Mouse (Mus musculus): ENCODE results near the gene Saal1. TPM values are rescaled to one million over a fixed set of nuclear protein-coding genes. Genes with fewer than 3 reads are reported as not detected.
"Not testable (repeated sequence)": the region's sequence is repeated elsewhere in the genome, so short reads cannot be mapped to it uniquely, and the experiment has no call there.

Saal1 gene
- 1 to 10 TPM; 3.8 to 4.0 TPM for total RNA-seq (2021)
- polyA plus RNA-seq (2012; rRNA removed), result 2.3 and 3.1 TPM in 2 replicates
- long read RNA-seq, full-length matches to known transcripts, result 4 of 5 reads
- long read RNA-seq, partial matches to known transcripts, result 1 of 5 reads
- long read RNA-seq, other reads (novel, unspliced or antisense), result 0 of 5 reads

DNA sequence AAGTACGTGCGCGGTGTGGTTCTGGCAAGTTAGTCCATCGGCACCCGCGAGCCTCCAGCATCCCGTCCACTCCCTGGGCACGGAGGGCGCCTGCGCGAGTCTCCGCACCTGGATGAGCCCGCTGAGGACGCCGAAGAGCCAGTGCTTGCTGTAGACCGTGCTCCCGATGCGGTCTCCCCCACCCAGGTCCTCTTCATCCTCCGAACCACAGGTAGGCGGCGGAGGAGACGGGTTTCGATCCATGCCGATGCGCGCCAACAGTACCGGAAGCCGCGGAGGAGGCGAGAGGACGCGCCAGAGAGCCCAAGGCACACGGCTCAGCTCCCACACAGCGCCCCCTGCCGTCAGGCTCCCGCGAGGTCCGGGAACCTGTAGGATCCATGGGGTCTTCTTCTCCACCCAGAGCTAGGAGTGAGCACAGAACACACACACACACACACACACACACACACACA lies at the start of gene Saal1:
Saal1 (minus strand) TSS at position 291 of the 455 bp plus-strand sequence.
- Histone ChIP-seq H3K9ac (ENCODE audit: low read depth, low read length) (peak within 1 kb of the TSS; percentile 87), H3K79me2 (replicated peaks; ENCODE audit: control insufficient read depth, insufficient read depth, low read length) (no peaks in the 10 kb centered on the region), H3K4me3 (peak within 1 kb of the TSS; percentile 79), H3K27ac (peak within 1 kb of the TSS; percentile 85), H3K27me3 (ENCODE audit: control insufficient read depth, insufficient read depth, low read length) (no peaks in the 10 kb centered on the region; the same call in 1 of the 2 replicates), H3K36me3 (ENCODE audit: control insufficient read depth, insufficient read depth, low read length) (no peaks in the 10 kb centered on the region), H3K4me1 (ENCODE audit: control insufficient read depth, insufficient read depth, low read length) (no peaks in the 10 kb centered on the region; the same call in 1 of the 2 replicates)
- under 1% methylated on average over 38 of the region's 38 CpGs for WGBS
- TF ChIP-seq EP300 (IDR thresholded peaks at IDR 0.05; ENCODE audit: insufficient read depth, low read depth, low read length) (no peak), POLR2A (IDR thresholded peaks at IDR 0.05; ENCODE audit: insufficient read depth, low read depth, low read length) (peak; percentile 72), CTCF (IDR thresholded peaks at IDR 0.05) (peak; percentile 75)
- DNase-seq, result peak; percentile 87 to 90
- intact Hi-C loops (cut with DNase I), result loop anchor here (5.0 to 10.0 kb wide), 4 partner anchors 62 to 316 kb away; partner anchors contain the start of genes Kcnc1 and Tsg101

DNA sequence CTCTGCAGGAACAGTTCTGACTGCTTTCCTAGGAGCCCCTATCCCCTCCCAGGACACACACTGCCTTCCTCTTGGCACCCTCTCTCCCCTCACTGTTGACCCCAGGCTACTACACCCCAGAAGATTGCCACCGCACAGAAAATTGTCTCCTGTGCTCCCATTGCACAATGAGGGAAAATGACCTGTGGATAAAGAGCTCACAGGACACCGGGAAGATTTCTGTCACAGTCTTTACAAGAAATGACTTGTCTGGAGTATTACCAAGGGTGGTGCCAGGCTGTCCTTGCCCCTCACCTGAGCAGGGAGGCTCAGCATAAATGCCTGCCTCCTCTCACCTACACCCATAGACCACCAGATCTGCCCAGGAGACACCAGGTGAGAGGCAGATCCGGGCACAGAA lies 41.0 kb upstream of the Saal1 start, which contains the start of gene Saa2:
Saa2 (plus strand) TSS at position 301 of the 400 bp plus-strand sequence.
- intact Hi-C loops (cut with DNase I), result no loop called here
- H3K79me2 ChIP-seq (replicated peaks; ENCODE audit: control insufficient read depth, insufficient read depth, low read length), result no peaks in the 10 kb centered on the region
- TF ChIP-seq CTCF (IDR thresholded peaks at IDR 0.05) (no peak), POLR2A (IDR thresholded peaks at IDR 0.05; ENCODE audit: insufficient read depth, low read depth, low read length) (no peak), EP300 (IDR thresholded peaks at IDR 0.05; ENCODE audit: insufficient read depth, low read depth, low read length) (no peak)
- 64% methylated on average over 3 of the region's 3 CpGs for WGBS
- no peaks in the 10 kb centered on the region for H3K36me3 ChIP-seq (ENCODE audit: control insufficient read depth, insufficient read depth, low read length)
- DNase-seq, result no peak
- no peak within 1 kb of the TSS for H3K9ac ChIP-seq (ENCODE audit: low read depth, low read length)
- H3K27me3 ChIP-seq (ENCODE audit: control insufficient read depth, insufficient read depth, low read length), result no peaks in the 10 kb centered on the region
- H3K4me1 ChIP-seq (ENCODE audit: control insufficient read depth, insufficient read depth, low read length), result peaks cover 4% of the 10 kb centered on the region
- H3K27ac ChIP-seq, result no peak within 1 kb of the TSS
- no peak within 1 kb of the TSS for H3K4me3 ChIP-seq

DNA sequence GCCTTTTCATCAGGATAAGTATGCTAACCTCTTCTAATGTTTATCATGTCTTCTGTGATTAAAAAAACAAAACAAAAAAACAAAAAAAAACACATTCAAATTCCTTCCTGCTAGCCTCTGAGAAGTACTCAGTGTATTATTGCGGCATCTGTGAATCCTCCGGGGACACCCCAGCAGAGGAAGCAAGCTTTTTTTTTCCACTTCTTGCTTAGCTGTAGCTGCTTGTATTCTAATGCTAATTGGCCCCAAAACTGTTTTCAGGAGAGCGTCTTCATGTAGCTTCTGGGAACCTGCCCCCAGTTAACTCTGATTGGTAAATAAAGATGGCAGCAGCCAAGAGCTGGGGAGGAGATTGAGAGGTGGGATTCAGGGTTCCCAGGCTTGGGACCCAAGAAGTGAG lies 38.0 kb upstream of the Saal1 start:
- Histone ChIP-seq H3K9ac (ENCODE audit: low read depth, low read length) (no peak overlapping the region), H3K4me1 (ENCODE audit: control insufficient read depth, insufficient read depth, low read length) (peaks cover 4% of the 10 kb centered on the region), H3K79me2 (replicated peaks; ENCODE audit: control insufficient read depth, insufficient read depth, low read length) (no peaks in the 10 kb centered on the region), H3K4me3 (no peak overlapping the region), H3K27me3 (ENCODE audit: control insufficient read depth, insufficient read depth, low read length) (no peaks in the 10 kb centered on the region), H3K27ac (no peak overlapping the region), H3K36me3 (ENCODE audit: control insufficient read depth, insufficient read depth, low read length) (no peaks in the 10 kb centered on the region)
- peak in 1 of 2 experiments; percentile 17 for DNase-seq
- TF ChIP-seq POLR2A (IDR thresholded peaks at IDR 0.05; ENCODE audit: insufficient read depth, low read depth, low read length), result no peak
- TF ChIP-seq CTCF (IDR thresholded peaks at IDR 0.05), result no peak
- TF ChIP-seq EP300 (IDR thresholded peaks at IDR 0.05; ENCODE audit: insufficient read depth, low read depth, low read length), result no peak
- intact Hi-C loops (cut with DNase I), result no loop called here
- 42% methylated on average over 3 of the region's 3 CpGs for WGBS

DNA sequence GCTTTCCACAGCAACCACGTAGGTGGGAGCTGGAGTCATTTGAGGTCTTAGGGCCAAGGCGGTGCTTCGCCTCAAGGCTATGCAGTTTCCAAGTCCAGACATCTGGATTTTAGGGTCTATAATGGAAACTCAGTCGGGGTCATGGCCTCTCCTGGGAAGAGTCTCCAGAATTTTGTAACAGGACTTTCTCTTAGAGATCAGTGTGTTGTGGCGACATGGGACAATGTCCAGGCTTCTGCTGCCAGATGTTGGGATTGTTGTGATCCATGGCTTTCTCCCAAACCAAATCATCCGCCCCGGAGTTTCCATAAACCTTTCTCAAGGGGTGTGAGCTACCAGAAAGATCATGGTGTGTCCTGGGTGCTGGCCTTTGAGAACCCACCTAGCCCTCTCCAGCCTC lies 35.9 kb upstream of the Saal1 start:
- H3K4me1 ChIP-seq (ENCODE audit: control insufficient read depth, insufficient read depth, low read length), result peaks cover 4% of the 10 kb centered on the region
- no peaks in the 10 kb centered on the region for H3K79me2 ChIP-seq (replicated peaks; ENCODE audit: control insufficient read depth, insufficient read depth, low read length)
- intact Hi-C loops (cut with DNase I), result no loop called here
- no peak overlapping the region for H3K4me3 ChIP-seq
- H3K36me3 ChIP-seq (ENCODE audit: control insufficient read depth, insufficient read depth, low read length), result no peaks in the 10 kb centered on the region
- no peaks in the 10 kb centered on the region for H3K27me3 ChIP-seq (ENCODE audit: control insufficient read depth, insufficient read depth, low read length)
- no peak overlapping the region for H3K9ac ChIP-seq (ENCODE audit: low read depth, low read length)
- no peak overlapping the region; the same call in 1 of the 2 replicates for H3K27ac ChIP-seq
- DNase-seq, result peak; percentile 34 to 47
- TF ChIP-seq CTCF (IDR thresholded peaks at IDR 0.05), result no peak
- TF ChIP-seq EP300 (IDR thresholded peaks at IDR 0.05; ENCODE audit: insufficient read depth, low read depth, low read length), result no peak
- no peak for TF ChIP-seq POLR2A (IDR thresholded peaks at IDR 0.05; ENCODE audit: insufficient read depth, low read depth, low read length)
- WGBS, result 61% methylated on average over 7 of the region's 7 CpGs

DNA sequence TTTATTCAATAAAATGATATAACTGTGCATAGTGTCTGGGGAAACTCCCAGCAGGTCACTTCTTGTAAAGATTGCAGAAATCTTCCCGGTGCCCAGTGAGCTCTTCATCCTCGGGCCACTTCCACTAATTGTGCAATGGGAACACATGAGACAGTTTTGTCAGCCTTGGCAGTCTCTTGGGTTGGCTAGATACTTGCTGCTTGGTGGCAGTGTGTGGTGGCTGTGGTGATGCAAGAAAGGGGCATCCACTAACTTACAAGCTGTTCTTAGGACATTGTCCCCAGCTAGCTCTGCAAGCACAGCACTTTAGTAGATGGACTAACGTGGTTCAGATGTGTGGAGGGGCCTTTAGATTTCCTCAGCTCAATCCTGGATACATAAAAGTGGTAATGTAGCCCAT lies 35.3 kb upstream of the Saal1 start:
- intact Hi-C loops (cut with DNase I), result no loop called here
- 58% methylated on average over 3 of the region's 3 CpGs for WGBS
- Histone ChIP-seq H3K36me3 (ENCODE audit: control insufficient read depth, insufficient read depth, low read length) (no peaks in the 10 kb centered on the region), H3K79me2 (replicated peaks; ENCODE audit: control insufficient read depth, insufficient read depth, low read length) (no peaks in the 10 kb centered on the region), H3K9ac (ENCODE audit: low read depth, low read length) (no peak overlapping the region), H3K4me3 (no peak overlapping the region), H3K27me3 (ENCODE audit: control insufficient read depth, insufficient read depth, low read length) (no peaks in the 10 kb centered on the region), H3K4me1 (ENCODE audit: control insufficient read depth, insufficient read depth, low read length) (peaks cover 4% of the 10 kb centered on the region), H3K27ac (no peak overlapping the region)
- no peak for DNase-seq
- no peak for TF ChIP-seq EP300 (IDR thresholded peaks at IDR 0.05; ENCODE audit: insufficient read depth, low read depth, low read length)
- no peak for TF ChIP-seq POLR2A (IDR thresholded peaks at IDR 0.05; ENCODE audit: insufficient read depth, low read depth, low read length)
- no peak for TF ChIP-seq CTCF (IDR thresholded peaks at IDR 0.05)

DNA sequence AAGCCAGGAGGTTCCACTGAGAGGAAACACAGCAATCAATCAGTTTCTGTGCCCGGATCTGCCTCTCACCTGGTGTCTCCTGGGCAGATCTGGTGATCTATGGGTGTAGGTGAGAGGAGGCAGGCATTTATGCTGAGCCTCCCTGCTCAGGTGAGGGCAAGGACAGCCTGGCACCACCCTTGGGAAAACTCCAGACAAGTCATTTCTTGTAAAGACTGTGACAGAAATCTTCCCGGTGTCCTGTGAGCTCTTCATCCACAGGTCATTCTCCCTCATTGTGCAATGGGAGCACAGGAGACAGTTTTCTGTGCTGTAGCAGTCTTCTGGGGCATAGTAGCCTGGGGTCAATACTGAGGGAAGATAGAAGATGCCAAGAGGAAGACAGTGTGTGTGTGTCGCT lies 32.4 kb upstream of the Saal1 start, which contains the start of gene Saa1:
Saa1 (minus strand) TSS at position 101 of the 400 bp plus-strand sequence.
- H3K4me1 ChIP-seq (ENCODE audit: control insufficient read depth, insufficient read depth, low read length); H3K4me3 ChIP-seq; H3K36me3 ChIP-seq (ENCODE audit: control insufficient read depth, insufficient read depth, low read length); DNase-seq; H3K27me3 ChIP-seq (ENCODE audit: control insufficient read depth, insufficient read depth, low read length); intact Hi-C loops (cut with DNase I); H3K79me2 ChIP-seq (replicated peaks; ENCODE audit: control insufficient read depth, insufficient read depth, low read length); H3K27ac ChIP-seq; H3K9ac ChIP-seq (ENCODE audit: low read depth, low read length): not testable (repeated sequence)
- 66% methylated on average over 3 of the region's 3 CpGs for WGBS

DNA sequence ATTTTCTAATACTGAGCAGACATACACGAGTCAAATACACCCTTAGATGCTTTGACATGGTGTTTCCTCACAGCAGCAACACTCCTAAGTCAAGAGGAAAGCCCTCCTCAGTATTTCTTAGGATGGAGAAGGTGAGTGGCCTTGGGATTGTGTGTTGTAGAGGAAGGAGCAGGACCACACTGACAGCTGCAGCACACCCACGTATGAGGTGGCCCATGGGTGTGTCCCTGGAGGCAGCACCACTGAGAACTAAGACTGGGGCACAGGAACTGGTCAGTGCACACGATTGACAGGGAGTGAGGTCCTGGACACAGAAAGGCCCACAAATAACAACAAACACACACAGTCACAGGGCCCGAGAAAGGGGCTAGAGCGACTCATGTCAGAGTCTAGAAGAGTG lies 29.6 kb upstream of the Saal1 start:
- H3K36me3 ChIP-seq (ENCODE audit: control insufficient read depth, insufficient read depth, low read length); intact Hi-C loops (cut with DNase I); DNase-seq; H3K27me3 ChIP-seq (ENCODE audit: control insufficient read depth, insufficient read depth, low read length); H3K4me1 ChIP-seq (ENCODE audit: control insufficient read depth, insufficient read depth, low read length); H3K4me3 ChIP-seq; H3K27ac ChIP-seq; H3K9ac ChIP-seq (ENCODE audit: low read depth, low read length); H3K79me2 ChIP-seq (replicated peaks; ENCODE audit: control insufficient read depth, insufficient read depth, low read length): not testable (repeated sequence)
- 73% methylated on average over 5 of the region's 5 CpGs for WGBS

Measured in heart, adult 2 months (tissue).